8 mouse cellular contexts compared by ENCODE assay signal in the genomic region with DNA sequence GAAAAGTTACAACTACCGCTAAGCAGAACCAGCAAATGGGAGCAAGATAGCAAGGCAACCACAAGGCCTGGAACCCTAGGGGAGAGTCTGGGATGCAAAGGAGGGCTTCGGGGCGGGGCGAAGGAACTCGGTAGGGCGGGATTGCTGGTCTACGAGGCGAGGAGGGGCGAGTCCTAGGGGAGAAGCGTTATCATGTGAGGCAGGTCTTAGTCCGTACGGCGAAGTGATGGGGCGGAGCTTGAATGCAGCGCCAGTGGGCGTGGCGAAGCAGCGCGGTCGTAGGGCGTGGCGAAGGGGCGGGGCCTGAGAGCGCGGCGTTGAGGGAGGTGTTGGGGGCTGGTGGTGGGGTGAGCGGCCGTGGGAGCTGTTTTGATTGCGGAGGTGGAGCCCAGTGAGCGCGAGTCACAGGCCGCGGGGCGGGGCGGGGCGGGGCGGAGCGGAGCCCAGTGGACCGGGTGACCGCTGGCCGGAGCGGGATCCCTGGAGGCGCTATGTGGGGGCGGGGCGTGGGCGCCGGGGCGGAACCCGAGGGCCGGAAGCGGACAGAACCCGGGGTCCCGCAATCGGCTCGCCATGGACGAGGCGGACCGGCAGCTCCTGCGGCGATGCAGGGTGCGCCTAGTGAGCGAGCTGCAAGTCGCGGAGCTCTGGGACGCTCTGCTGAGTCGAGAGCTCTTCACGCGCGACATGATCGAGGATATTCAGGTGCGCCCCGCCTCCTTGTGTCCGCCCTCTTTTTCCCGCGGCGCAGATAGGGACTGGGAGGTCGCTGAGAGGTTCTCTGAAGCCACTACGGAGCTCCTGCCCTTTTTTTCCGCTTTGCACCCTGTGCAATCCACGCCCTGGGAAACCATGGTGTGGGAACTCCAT. TPM values are rescaled to one million over a fixed set of nuclear protein-coding genes. Genes with fewer than 3 reads are reported as not detected.
DNase-seq lines count a peak whose midpoint lies in the region; ATAC-seq lines count a peak whose summit lies in the region.

TSS of gene Casp9 (plus strand) at position 331 of the 870 bp plus-strand sequence.

- peak within 1 kb of the TSS; percentile 94 for H3K27ac ChIP-seq in hindbrain, embryonic 13.5 days

- peak; percentile 60 for ATAC-seq in hindbrain, embryonic 13.5 days (ENCODE audit: low FRiP score)

- no peaks in the 10 kb centered on the region for H3K9me3 ChIP-seq in hindbrain, embryonic 13.5 days

- DNase-seq in NIH3T3 (ENCODE audit: low read depth) = peak; percentile 97
- DNase-seq in cerebellum, postnatal 10 days = peak; percentile 99
- DNase-seq in frontal cortex, postnatal 14 days (ENCODE audit: low spot score in 2 of 2) = peak; percentile 92 to 96
- peak; percentile 89 to 91 for DNase-seq in layer of hippocampus, postnatal 25 days (ENCODE audit: extremely low spot score in 1 of 2, low spot score in 1 of 2)
- peak; percentile 98 for DNase-seq in lung, postnatal 25 days (ENCODE audit: low spot score)
- peak; percentile 99 for DNase-seq in retina, embryonic 14.5 days (ENCODE audit: low spot score)
- DNase-seq in thymus, postnatal 4 days = peak; percentile 99

- peak within 1 kb of the TSS; percentile 76 for H3K9ac ChIP-seq in hindbrain, embryonic 13.5 days

- no peaks in the 10 kb centered on the region for H3K27me3 ChIP-seq in hindbrain, embryonic 13.5 days

- H3K4me3 ChIP-seq in hindbrain, embryonic 13.5 days = peak within 1 kb of the TSS; percentile 65

- under 1% methylated on average over 71 of the region's 80 CpGs for WGBS in hindbrain, embryonic 13.5 days

- peak within 1 kb of the TSS; percentile 54 for H3K4me2 ChIP-seq in hindbrain, embryonic 13.5 days

- peaks cover 35% of the 10 kb centered on the region for H3K4me1 ChIP-seq in hindbrain, embryonic 13.5 days (replicated peaks)

- peaks cover 20% of the 10 kb centered on the region for H3K36me3 ChIP-seq in hindbrain, embryonic 13.5 days

RNA-seq across cellular contexts. Expression of gene Casp9, which starts in this region (rescaled TPM):
- polyA plus RNA-seq in hindbrain, embryonic 13.5 days (2015; fragmentation: Nextera tagmentation; extraction: Ambion mirVana) = 20.2 and 21.6 TPM in 2 replicates
- total RNA-seq in layer of hippocampus, postnatal 25 days (2021) = 10 to 100 TPM; 21.6 to 23.4 TPM

Comparison
In these comparisons a context has a peak if more than half of its experiments do, and no peak if none do; other contexts are left out.
1. Peak in every context shown above with its lines: DNase-seq, ATAC-seq, H3K4me3 ChIP-seq and H3K27ac ChIP-seq.